Mouse (Mus musculus): Measurements from ENCODE around the gene Nmnat2.

Gene Nmnat2

GRCm38 (mm10) chr1:152986981-152987380 is 32.2 kb downstream of the Nmnat2 start:
- DNase-seq = no peak

GRCm38 (mm10) chr1:152990067-152990466 is 35.3 kb downstream of the Nmnat2 start:
- DNase-seq = no peak

- no peak for DNase-seq
Observed at GRCm38 (mm10) chr1:152992271-152993134, 37.7 kb downstream of the Nmnat2 start.

GRCm38 (mm10) chr1:152993803-152994202 is 39.0 kb downstream of the Nmnat2 start:
- no peak for DNase-seq

- no peak for DNase-seq
Observed at GRCm38 (mm10) chr1:152999983-153000382, 45.2 kb downstream of the Nmnat2 start.

GRCm38 (mm10) chr1:153000486-153001228 is 45.9 kb downstream of the Nmnat2 start:
- no peak for DNase-seq

GRCm38 (mm10) chr1:153002295-153003050 is 47.7 kb downstream of the Nmnat2 start:
- no peak for DNase-seq

GRCm38 (mm10) chr1:153004472-153004871 is 49.7 kb downstream of the Nmnat2 start:
- no peak for DNase-seq

- DNase-seq = no peak
Observed at GRCm38 (mm10) chr1:153006054-153006453, 51.3 kb downstream of the Nmnat2 start.

- DNase-seq = no peak
Observed at GRCm38 (mm10) chr1:153006761-153007160, 52.0 kb downstream of the Nmnat2 start.

- DNase-seq = no peak
Observed at GRCm38 (mm10) chr1:153007292-153007691, 52.5 kb downstream of the Nmnat2 start.

GRCm38 (mm10) chr1:153007824-153008223 is 53.0 kb downstream of the Nmnat2 start:
- DNase-seq = no peak

- DNase-seq = no peak
Observed at GRCm38 (mm10) chr1:153009338-153009737, 54.5 kb downstream of the Nmnat2 start.

- no peak for DNase-seq
Observed at GRCm38 (mm10) chr1:153010353-153011351, 55.9 kb downstream of the Nmnat2 start.

- peak; percentile 56 for DNase-seq
Observed at GRCm38 (mm10) chr1:153011544-153011943, 56.8 kb downstream of the Nmnat2 start.

- no peak for DNase-seq
Observed at GRCm38 (mm10) chr1:153013541-153014288, 58.9 kb downstream of the Nmnat2 start.

- peak; percentile 52 for DNase-seq
Observed at GRCm38 (mm10) chr1:153014431-153015186, 59.8 kb downstream of the Nmnat2 start.

GRCm38 (mm10) chr1:153016465-153017163 is 61.8 kb downstream of the Nmnat2 start:
- peak; percentile 56 for DNase-seq

- no peak for DNase-seq
Observed at GRCm38 (mm10) chr1:153019128-153019527, 64.3 kb downstream of the Nmnat2 start.

GRCm38 (mm10) chr1:153019623-153020022 is 64.8 kb downstream of the Nmnat2 start:
- no peak for DNase-seq

All from retina, postnatal 1 day (tissue).